Mouse (Mus musculus): ENCODE results near the gene Ttc24. TPM values are rescaled to one million over a fixed set of nuclear protein-coding genes. Genes with fewer than 3 reads are reported as not detected.

Gene Ttc24
- polyA plus RNA-seq, 1 experiment from 2014 or later = not detected

DNA sequence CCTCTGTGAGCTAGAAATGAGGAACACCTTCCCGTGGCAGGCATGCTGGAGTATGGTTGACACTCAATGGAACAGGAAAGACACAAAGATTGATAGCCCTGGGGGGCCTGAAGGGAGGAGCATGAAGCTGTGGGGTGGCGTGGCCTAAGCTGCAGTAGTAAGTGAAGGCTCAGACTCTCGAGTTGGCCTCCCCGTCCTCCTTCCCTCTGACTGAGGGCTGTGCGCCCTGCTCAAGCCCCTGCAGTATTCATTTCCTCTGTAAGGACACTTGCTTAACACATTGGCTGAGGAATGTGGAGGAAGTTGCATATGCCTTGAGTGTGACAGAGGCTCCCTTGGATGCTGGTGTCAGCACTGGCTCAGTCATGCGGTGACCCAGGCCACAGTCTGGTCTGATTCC is 24.5 kb upstream of the Ttc24 start:
- Histone ChIP-seq H3K4me2 (ENCODE audit: low read length) (no peak overlapping the region), H3K9ac (replicated peaks; ENCODE audit: low read length) (no peak overlapping the region), H3K27me3 (ENCODE audit: control insufficient read depth, insufficient read depth, low read length) (no peaks in the 10 kb centered on the region), H3K27ac (replicated peaks; ENCODE audit: low read depth, low read length) (no peak overlapping the region), H3K9me3 (ENCODE audit: control insufficient read depth, low read length) (no peaks in the 10 kb centered on the region), H3K4me1 (ENCODE audit: control insufficient read depth, insufficient read depth, low read length) (no peaks in the 10 kb centered on the region), H3K4me3 (replicated peaks; ENCODE audit: low read depth, low read length) (no peak overlapping the region), H3K36me3 (ENCODE audit: control insufficient read depth, insufficient read depth, low read length) (peaks cover 5% of the 10 kb centered on the region; the same call in 1 of the 2 replicates)
- 88% methylated on average over 6 of the region's 6 CpGs for whole genome bisulfite sequencing
- ATAC-seq (ENCODE audit: low FRiP score, low TSS enrichment) (no peak), DNase-seq (no peak)

DNA sequence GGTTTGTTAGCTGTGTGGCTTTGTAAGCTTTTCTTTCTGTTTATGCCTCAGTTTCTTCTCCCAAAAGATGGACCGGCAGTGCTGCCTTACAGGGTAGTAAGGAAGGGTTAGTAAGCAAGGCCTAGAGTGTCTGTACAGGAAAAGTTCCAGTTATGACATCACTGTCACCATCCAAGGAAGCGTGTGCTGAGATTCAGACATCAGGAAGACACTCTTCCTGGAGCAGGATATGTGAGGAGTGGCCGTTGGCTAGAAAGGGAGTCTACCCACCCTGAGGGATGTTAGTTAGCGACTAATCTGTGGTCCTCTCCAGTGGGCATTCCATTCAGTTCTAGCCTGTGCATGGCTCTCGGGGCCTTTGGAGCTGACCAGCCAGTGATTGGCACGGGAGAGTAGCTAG is 24.1 kb upstream of the Ttc24 start:
- peaks cover 5% of the 10 kb centered on the region; the same call in 1 of the 2 replicates for H3K36me3 ChIP-seq (ENCODE audit: control insufficient read depth, insufficient read depth, low read length)

GRCm38 (mm10) chr3:88101736-88102135 is 23.6 kb upstream of the Ttc24 start:
- Histone ChIP-seq H3K4me1 (ENCODE audit: control insufficient read depth, insufficient read depth, low read length) (no peaks in the 10 kb centered on the region), H3K27me3 (ENCODE audit: control insufficient read depth, insufficient read depth, low read length) (no peaks in the 10 kb centered on the region), H3K4me3 (replicated peaks; ENCODE audit: low read depth, low read length) (no peak overlapping the region), H3K9me3 (ENCODE audit: control insufficient read depth, low read length) (no peaks in the 10 kb centered on the region), H3K9ac (replicated peaks; ENCODE audit: low read length) (no peak overlapping the region), H3K36me3 (ENCODE audit: control insufficient read depth, insufficient read depth, low read length) (peaks cover 5% of the 10 kb centered on the region; the same call in 1 of the 2 replicates), H3K4me2 (ENCODE audit: low read length) (no peak overlapping the region), H3K27ac (replicated peaks; ENCODE audit: low read depth, low read length) (no peak overlapping the region)
- no peak for DNase-seq
- ATAC-seq (ENCODE audit: low FRiP score, low TSS enrichment) = no peak
- WGBS = 93% methylated on average over 7 of the region's 7 CpGs

More for the DNA sequence above, 24.1 kb upstream of the Ttc24 start:
- 89% methylated on average over 6 of the region's 6 CpGs for WGBS
- ATAC-seq (ENCODE audit: low FRiP score, low TSS enrichment) = no peak
- Histone ChIP-seq H3K27ac (replicated peaks; ENCODE audit: low read depth, low read length) (no peak overlapping the region), H3K4me3 (replicated peaks; ENCODE audit: low read depth, low read length) (no peak overlapping the region), H3K27me3 (ENCODE audit: control insufficient read depth, insufficient read depth, low read length) (no peaks in the 10 kb centered on the region), H3K9ac (replicated peaks; ENCODE audit: low read length) (no peak overlapping the region), H3K9me3 (ENCODE audit: control insufficient read depth, low read length) (no peaks in the 10 kb centered on the region), H3K4me1 (ENCODE audit: control insufficient read depth, insufficient read depth, low read length) (no peaks in the 10 kb centered on the region), H3K4me2 (ENCODE audit: low read length) (no peak overlapping the region)
- DNase-seq = no peak

GRCm38 (mm10) chr3:88100251-88100650 is 22.1 kb upstream of the Ttc24 start:
- peaks cover 5% of the 10 kb centered on the region; the same call in 1 of the 2 replicates for H3K36me3 ChIP-seq (ENCODE audit: control insufficient read depth, insufficient read depth, low read length)
- H3K4me3 ChIP-seq (replicated peaks; ENCODE audit: low read depth, low read length) = no peak overlapping the region
- H3K9me3 ChIP-seq (ENCODE audit: control insufficient read depth, low read length) = no peaks in the 10 kb centered on the region
- ATAC-seq (ENCODE audit: low FRiP score, low TSS enrichment) (no peak), DNase-seq (peak; percentile 9)
- H3K4me2 ChIP-seq (ENCODE audit: low read length) = no peak overlapping the region
- H3K27me3 ChIP-seq (ENCODE audit: control insufficient read depth, insufficient read depth, low read length) = no peaks in the 10 kb centered on the region
- WGBS = 87% methylated on average over 3 of the region's 3 CpGs
- no peak overlapping the region for H3K9ac ChIP-seq (replicated peaks; ENCODE audit: low read length)
- no peak overlapping the region for H3K27ac ChIP-seq (replicated peaks; ENCODE audit: low read depth, low read length)
- no peaks in the 10 kb centered on the region for H3K4me1 ChIP-seq (ENCODE audit: control insufficient read depth, insufficient read depth, low read length)

GRCm38 (mm10) chr3:88097666-88098065 is 19.6 kb upstream of the Ttc24 start:
- no peak for DNase-seq
- H3K9me3 ChIP-seq (ENCODE audit: control insufficient read depth, low read length) = no peaks in the 10 kb centered on the region
- no peak overlapping the region for H3K4me3 ChIP-seq (replicated peaks; ENCODE audit: low read depth, low read length)
- no peak for ATAC-seq (ENCODE audit: low FRiP score, low TSS enrichment)
- peaks cover 5% of the 10 kb centered on the region; the same call in 1 of the 2 replicates for H3K36me3 ChIP-seq (ENCODE audit: control insufficient read depth, insufficient read depth, low read length)
- H3K4me2 ChIP-seq (ENCODE audit: low read length) = no peak overlapping the region
- no peak overlapping the region for H3K27ac ChIP-seq (replicated peaks; ENCODE audit: low read depth, low read length)
- H3K9ac ChIP-seq (replicated peaks; ENCODE audit: low read length) = no peak overlapping the region
- WGBS = 92% methylated on average over 6 of the region's 6 CpGs
- H3K27me3 ChIP-seq (ENCODE audit: control insufficient read depth, insufficient read depth, low read length) = no peaks in the 10 kb centered on the region
- H3K4me1 ChIP-seq (ENCODE audit: control insufficient read depth, insufficient read depth, low read length) = no peaks in the 10 kb centered on the region

- Histone ChIP-seq H3K9me3 (ENCODE audit: control insufficient read depth, low read length) (no peaks in the 10 kb centered on the region), H3K4me1 (ENCODE audit: control insufficient read depth, insufficient read depth, low read length) (no peaks in the 10 kb centered on the region), H3K9ac (replicated peaks; ENCODE audit: low read length) (no peak overlapping the region), H3K4me3 (replicated peaks; ENCODE audit: low read depth, low read length) (no peak overlapping the region), H3K36me3 (ENCODE audit: control insufficient read depth, insufficient read depth, low read length) (peaks cover 10% of the 10 kb centered on the region; the same call in 1 of the 2 replicates), H3K4me2 (ENCODE audit: low read length) (no peak overlapping the region), H3K27me3 (ENCODE audit: control insufficient read depth, insufficient read depth, low read length) (no peaks in the 10 kb centered on the region), H3K27ac (replicated peaks; ENCODE audit: low read depth, low read length) (no peak overlapping the region)
- peak; percentile 9 for DNase-seq
- ATAC-seq (ENCODE audit: low FRiP score, low TSS enrichment) = no peak
- WGBS = 77% methylated on average over 5 of the region's 5 CpGs
Observed at GRCm38 (mm10) chr3:88094126-88094525, 16.0 kb upstream of the Ttc24 start.

DNA sequence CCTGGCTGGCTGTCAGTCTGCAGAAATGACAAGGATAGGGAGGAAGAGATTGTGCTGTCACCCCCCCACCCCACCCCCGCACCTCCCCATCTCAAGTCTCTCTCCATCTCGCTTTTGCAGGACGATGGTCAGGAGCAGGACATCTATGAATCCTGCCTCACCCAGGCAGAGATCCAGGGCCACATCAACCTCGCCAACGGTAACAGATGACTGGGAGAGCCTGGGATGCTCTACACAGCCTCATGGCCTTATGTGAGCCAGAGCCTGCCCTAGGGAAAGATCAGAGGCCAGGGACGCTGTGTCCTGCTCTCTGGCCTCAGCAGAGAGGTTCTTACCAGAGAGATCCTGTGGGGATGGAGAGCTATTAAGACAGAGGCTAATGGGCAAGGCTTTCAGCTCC is 12.5 kb upstream of the Ttc24 start:
- Histone ChIP-seq H3K27me3 (ENCODE audit: control insufficient read depth, insufficient read depth, low read length) (no peaks in the 10 kb centered on the region), H3K4me2 (ENCODE audit: low read length) (no peak overlapping the region), H3K9ac (replicated peaks; ENCODE audit: low read length) (no peak overlapping the region), H3K4me1 (ENCODE audit: control insufficient read depth, insufficient read depth, low read length) (no peaks in the 10 kb centered on the region), H3K9me3 (ENCODE audit: control insufficient read depth, low read length) (no peaks in the 10 kb centered on the region), H3K4me3 (replicated peaks; ENCODE audit: low read depth, low read length) (no peak overlapping the region), H3K36me3 (ENCODE audit: control insufficient read depth, insufficient read depth, low read length) (peaks cover 10% of the 10 kb centered on the region; the same call in 1 of the 2 replicates), H3K27ac (replicated peaks; ENCODE audit: low read depth, low read length) (no peak overlapping the region)
- WGBS = 93% methylated on average over 6 of the region's 6 CpGs
- DNase-seq (no peak), ATAC-seq (ENCODE audit: low FRiP score, low TSS enrichment) (no peak)

GRCm38 (mm10) chr3:88090106-88090505 is 12.0 kb upstream of the Ttc24 start:
- WGBS = 91% methylated on average over 7 of the region's 7 CpGs
- no peak overlapping the region for H3K27ac ChIP-seq (replicated peaks; ENCODE audit: low read depth, low read length)
- peaks cover 10% of the 10 kb centered on the region; the same call in 1 of the 2 replicates for H3K36me3 ChIP-seq (ENCODE audit: control insufficient read depth, insufficient read depth, low read length)
- H3K4me2 ChIP-seq (ENCODE audit: low read length) = no peak overlapping the region
- H3K9me3 ChIP-seq (ENCODE audit: control insufficient read depth, low read length) = no peaks in the 10 kb centered on the region
- no peak for DNase-seq
- no peak overlapping the region for H3K4me3 ChIP-seq (replicated peaks; ENCODE audit: low read depth, low read length)
- H3K4me1 ChIP-seq (ENCODE audit: control insufficient read depth, insufficient read depth, low read length) = no peaks in the 10 kb centered on the region
- ATAC-seq (ENCODE audit: low FRiP score, low TSS enrichment) = no peak
- H3K27me3 ChIP-seq (ENCODE audit: control insufficient read depth, insufficient read depth, low read length) = no peaks in the 10 kb centered on the region
- H3K9ac ChIP-seq (replicated peaks; ENCODE audit: low read length) = no peak overlapping the region

DNA sequence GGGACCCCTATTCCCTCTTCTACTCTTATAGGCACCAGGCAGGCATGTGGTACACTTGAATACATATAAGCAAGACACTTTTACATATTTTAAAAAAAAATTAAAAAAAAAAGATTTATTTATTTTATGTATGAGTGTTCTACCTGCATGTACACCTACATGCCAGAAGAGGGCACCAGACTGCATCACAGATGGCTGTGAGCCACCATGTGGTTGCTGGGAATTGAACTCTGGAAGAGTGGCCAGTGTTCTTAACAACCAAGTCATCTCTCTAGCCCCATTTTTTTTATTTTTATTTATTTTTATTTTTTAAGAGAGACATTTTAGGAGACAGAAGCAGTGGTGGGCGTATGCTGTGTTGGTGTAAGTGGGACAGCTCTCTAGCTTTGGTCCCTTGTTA is 9.6 kb upstream of the Ttc24 start:
- Histone ChIP-seq H3K4me3 (replicated peaks; ENCODE audit: low read depth, low read length) (no peak overlapping the region), H3K9ac (replicated peaks; ENCODE audit: low read length) (no peak overlapping the region), H3K4me1 (ENCODE audit: control insufficient read depth, insufficient read depth, low read length) (no peaks in the 10 kb centered on the region), H3K9me3 (ENCODE audit: control insufficient read depth, low read length) (no peaks in the 10 kb centered on the region), H3K27me3 (ENCODE audit: control insufficient read depth, insufficient read depth, low read length) (no peaks in the 10 kb centered on the region), H3K27ac (replicated peaks; ENCODE audit: low read depth, low read length) (no peak overlapping the region), H3K4me2 (ENCODE audit: low read length) (no peak overlapping the region), H3K36me3 (ENCODE audit: control insufficient read depth, insufficient read depth, low read length) (peaks cover 10% of the 10 kb centered on the region; the same call in 1 of the 2 replicates)
- DNase-seq = peak; percentile 63
- ATAC-seq (ENCODE audit: low FRiP score, low TSS enrichment) = no peak
- 61% methylated on average over 1 of the region's 1 CpGs for WGBS
